Mouse (Mus musculus) limb, embryonic 11.5 days (tissue): ENCODE measurements around the gene Ferd3l. TPM values are rescaled to one million over a fixed set of nuclear protein-coding genes. Genes with fewer than 3 reads are reported as not detected.

Experiments used
- ATAC-seq: fragments of 200-750 bp; cut with Nextera tagmentation; 2 replicates; pipeline ENCODE4 v1.8.0; 2017; ENCODE audit warnings: low read depth; ENCODE audit not compliant: insufficient number of reproducible peaks, low FRiP score, low TSS enrichment
- DNase-seq: peaks from one replicate; pipeline ENCODE4 v3.0.0-alpha.2; 2015; ENCODE audit warnings: low spot score
- H3K27ac ChIP-seq: fragments of 300-500 bp; sonication (generic); replicated peaks from 2 replicates; pipeline ENCODE4 v1.5.1; 2014; ENCODE audit warnings: low read depth, mild to moderate bottlenecking, low read length
- H3K27me3 ChIP-seq: fragments of 300-500 bp; sonication (generic); 2 replicates; pipeline ENCODE4 v1.6.1; 2014; ENCODE audit warnings: mild to moderate bottlenecking, low read length, mixed read lengths; ENCODE audit not compliant: control insufficient read depth, insufficient read depth
- H3K36me3 ChIP-seq: fragments of 300-500 bp; sonication (generic); 2 replicates; pipeline ENCODE4 v1.6.1; 2014; ENCODE audit warnings: mild to moderate bottlenecking, low read length, moderate library complexity, mixed read lengths; ENCODE audit not compliant: control insufficient read depth, insufficient read depth
- H3K4me1 ChIP-seq: fragments of 300-500 bp; sonication (generic); 2 replicates; pipeline ENCODE4 v1.6.1; 2014; ENCODE audit warnings: low read length, mixed read lengths; ENCODE audit not compliant: control insufficient read depth, insufficient read depth
- H3K4me2 ChIP-seq: fragments of 300-500 bp; sonication (generic); 2 replicates; pipeline ENCODE4 v1.6.1; 2014; ENCODE audit warnings: low read depth, mild to moderate bottlenecking, moderate library complexity; ENCODE audit not compliant: severe bottlenecking
- H3K4me3 ChIP-seq: fragments of 300-500 bp; sonication (generic); 2 replicates; pipeline ENCODE4 v1.5.1; 2014; ENCODE audit warnings: low read depth, low read length
- H3K9ac ChIP-seq: fragments of 300-500 bp; sonication (generic); 2 replicates; pipeline ENCODE4 v1.6.1; 2014; ENCODE audit warnings: mild to moderate bottlenecking, low read length
- H3K9me3 ChIP-seq: fragments of 300-500 bp; sonication (generic); 2 replicates; pipeline ENCODE4 v1.6.1; 2016; ENCODE audit warnings: low read length; ENCODE audit not compliant: control insufficient read depth
- WGBS: fragments of 180-500 bp; shearing (Covaris S2); extraction: QIAGEN DNeasy Blood & Tissue Kit; methylation state at CpG from one replicate; pipeline ENCODE4 v1.1.7; 2014; 5-methylcytosine and 5-hydroxymethylcytosine counted together
- polyA plus RNA-seq: library from polyadenylated mRNA; unstranded; fragments of >200 nt; fragmentation: Nextera tagmentation; extraction: Ambion mirVana; gene quantifications from 2 replicates; pipeline ENCODE4 v1.2.1, GENCODE M21; 2014

Gene Ferd3l
- polyA plus RNA-seq, 1 experiment from 2014 or later = not detected

GRCm38 (mm10) chr12:33968041-33968897 is 40.0 kb downstream of the Ferd3l start:
- H3K27me3 ChIP-seq = no peaks in the 10 kb centered on the region
- DNase-seq (peak; percentile 55), ATAC-seq (peak; percentile 19; the same call in 1 of the 2 replicates)
- H3K4me1 ChIP-seq = peaks cover 37% of the 10 kb centered on the region
- H3K36me3 ChIP-seq = no peaks in the 10 kb centered on the region
- H3K4me2 ChIP-seq = peak overlapping the region; percentile 91
- peak overlapping the region; percentile 8; the same call in 1 of the 2 replicates for H3K27ac ChIP-seq
- H3K4me3 ChIP-seq = peak overlapping the region; percentile 29
- peak overlapping the region; percentile 63 for H3K9ac ChIP-seq
- no peaks in the 10 kb centered on the region for H3K9me3 ChIP-seq
- WGBS = 1% methylated on average over 37 of the region's 37 CpGs

DNA sequence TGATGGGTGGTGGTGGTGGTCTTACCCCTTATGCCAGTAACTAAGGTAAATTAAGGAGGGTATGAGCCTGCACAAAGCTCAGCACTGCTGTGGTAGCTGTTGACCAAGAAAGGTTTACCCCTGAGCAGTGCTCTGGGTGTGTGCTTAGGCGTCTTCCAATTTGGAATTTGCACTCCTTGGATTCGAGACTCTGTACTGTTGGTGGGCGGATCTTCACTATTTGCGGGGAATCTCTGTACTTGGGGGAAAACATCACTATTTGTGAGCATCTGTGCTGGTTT is 40.6 kb downstream of the Ferd3l start:
- no peaks in the 10 kb centered on the region for H3K27me3 ChIP-seq

More for the DNA sequence above, 40.6 kb downstream of the Ferd3l start:
- Histone ChIP-seq H3K4me3 (peak overlapping the region; percentile 29; the same call in 1 of the 2 replicates), H3K27ac (peak overlapping the region; percentile 8; the same call in 1 of the 2 replicates), H3K9me3 (no peaks in the 10 kb centered on the region), H3K4me2 (peak overlapping the region; percentile 91), H3K36me3 (no peaks in the 10 kb centered on the region), H3K9ac (no peak overlapping the region), H3K4me1 (peaks cover 32% of the 10 kb centered on the region)
- WGBS = 15% methylated on average over 4 of the region's 4 CpGs
- ATAC-seq (no peak), DNase-seq (no peak)

Other genes starting within 250 kb of the Ferd3l start
- 55.5 and 59.2 TPM in 2 replicates for gene Twist1, start 29.2 kb downstream of the Ferd3l start, polyA plus RNA-seq